Mouse (Mus musculus) thymus, postnatal 4 days (tissue): Measurements from ENCODE around the gene Gm5169.
"Not testable (repeated sequence)": the region's sequence is repeated elsewhere in the genome, so short reads cannot be mapped to it uniquely, and the experiment has no call there.

Experiments
- DNase-seq: peaks from one replicate; pipeline ENCODE4 v3.0.0; 2021

Gene Gm5169

DNA sequence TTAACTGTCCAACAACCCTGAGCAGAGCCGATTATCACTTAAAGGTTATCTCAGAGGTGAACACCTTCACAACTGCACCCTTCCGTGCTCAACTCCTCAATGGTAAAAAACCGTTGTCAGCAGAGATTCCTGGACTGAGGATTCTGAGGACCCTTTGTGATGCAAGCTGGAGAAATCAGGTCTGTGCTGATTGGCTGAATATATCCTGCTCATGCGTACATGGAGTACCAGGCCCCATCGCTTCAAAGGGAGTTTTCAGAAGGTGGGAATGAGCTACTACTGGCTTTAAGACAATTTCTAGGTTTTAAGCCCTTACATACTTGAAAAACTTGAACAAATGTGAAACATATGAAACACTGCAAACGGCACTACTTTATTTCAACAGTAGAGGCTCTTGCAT lies at the start of gene Gm5169:
Gene Gm5169, minus strand, starts transcription at position 101 of the 400 bp plus-strand sequence.
- not testable (repeated sequence) for DNase-seq

DNA sequence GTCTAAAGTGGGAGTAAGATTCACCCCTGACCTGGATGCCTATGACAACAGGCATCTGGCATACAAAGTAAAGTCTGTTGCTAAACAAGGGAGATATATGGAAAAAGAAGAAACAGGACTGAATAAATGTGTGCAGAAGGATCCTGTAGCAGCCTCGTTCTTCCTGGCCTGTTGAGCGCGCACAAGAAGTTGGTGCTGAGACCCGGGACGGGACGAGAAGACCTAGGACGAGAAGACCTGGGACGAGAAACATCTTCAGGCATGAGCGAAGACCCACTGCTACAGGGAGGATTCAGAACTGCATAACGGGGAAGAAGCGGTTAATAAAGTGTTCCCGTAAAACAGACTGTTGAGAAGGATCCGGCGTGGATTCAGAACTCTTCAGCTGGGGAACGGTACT lies 46.2 kb upstream of the Gm5169 start:
- DNase-seq, result not testable (repeated sequence)
